Mouse (Mus musculus) intestine, embryonic 16.5 days (tissue): ENCODE measurements around the gene Fbxo34. TPM values are rescaled to one million over a fixed set of nuclear protein-coding genes. Genes with fewer than 3 reads are reported as not detected.

Experiments used
- ATAC-seq: fragments of 200-750 bp; cut with Nextera tagmentation; 2 replicates; pipeline ENCODE4 v1.8.0; 2017; ENCODE audit warnings: moderate TSS enrichment, moderate library complexity
- H3K27ac ChIP-seq: fragments of 300-500 bp; sonication (generic); 2 replicates; pipeline ENCODE4 v1.5.1; 2014; ENCODE audit warnings: mild to moderate bottlenecking, low read length
- H3K27me3 ChIP-seq: fragments of 300-500 bp; sonication (generic); replicated peaks from 2 replicates; pipeline ENCODE4 v1.6.1; 2014; ENCODE audit warnings: low read length, control low read depth, mixed read lengths; ENCODE audit not compliant: control insufficient read depth, insufficient read depth
- H3K36me3 ChIP-seq: fragments of 300-500 bp; sonication (generic); 2 replicates; pipeline ENCODE4 v1.6.1; 2014; ENCODE audit warnings: low read length, control low read depth; ENCODE audit not compliant: control insufficient read depth, insufficient read depth
- H3K4me1 ChIP-seq: fragments of 300-500 bp; sonication (generic); 2 replicates; pipeline ENCODE4 v1.6.1; 2014; ENCODE audit warnings: low read length, control low read depth, mixed read lengths; ENCODE audit not compliant: control insufficient read depth, insufficient read depth
- H3K4me2 ChIP-seq: fragments of 300-500 bp; sonication (generic); 2 replicates; pipeline ENCODE4 v1.6.1; 2014; ENCODE audit warnings: low read depth, low read length, control low read depth
- H3K4me3 ChIP-seq: fragments of 300-500 bp; sonication (generic); 2 replicates; pipeline ENCODE4 v1.5.1; 2014; ENCODE audit warnings: mild to moderate bottlenecking, low read length
- H3K9ac ChIP-seq: fragments of 300-500 bp; sonication (generic); 2 replicates; pipeline ENCODE4 v1.6.1; 2014; ENCODE audit warnings: low read depth, low read length
- H3K9me3 ChIP-seq: fragments of 300-500 bp; sonication (generic); 2 replicates; pipeline ENCODE4 v1.6.1; 2016; ENCODE audit warnings: low read length, control low read depth; ENCODE audit not compliant: control insufficient read depth
- WGBS: fragments of 180-500 bp; shearing (Covaris S2); extraction: QIAGEN DNeasy Blood & Tissue Kit; methylation state at CpG from one replicate; pipeline ENCODE4 v1.1.7; 2014; 5-methylcytosine and 5-hydroxymethylcytosine counted together
- polyA plus RNA-seq: library from polyadenylated mRNA; unstranded; fragments of >200 nt; fragmentation: Nextera tagmentation; extraction: Ambion mirVana; gene quantifications from 2 replicates; pipeline ENCODE4 v1.2.1, GENCODE M21; 2015

Fbxo34 gene
- polyA plus RNA-seq, 1 experiment from 2014 or later: 20.4 TPM

DNA sequence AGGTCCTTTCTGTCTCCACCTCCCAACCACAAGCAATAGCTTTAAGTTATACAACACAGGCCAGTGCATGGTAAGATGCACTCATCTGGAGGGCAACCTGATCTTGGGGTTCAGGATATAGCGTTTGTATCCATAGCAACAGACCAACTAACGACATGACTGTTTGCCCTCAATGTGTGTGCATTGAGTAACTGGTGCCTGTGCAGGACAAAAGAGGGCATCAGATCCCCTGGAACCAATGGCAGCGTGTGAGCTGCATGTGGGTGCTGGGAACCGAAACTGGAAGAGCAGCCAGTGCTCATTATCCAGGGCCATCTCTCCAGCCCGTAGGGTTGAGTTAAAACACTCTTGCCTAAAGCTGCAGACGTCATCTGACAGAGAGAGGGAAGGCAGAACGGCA is 38.5 kb downstream of the Fbxo34 start:
- H3K4me1 ChIP-seq: peaks cover 11% of the 10 kb centered on the region; the same call in 1 of the 2 replicates
- no peak overlapping the region for H3K4me2 ChIP-seq
- ATAC-seq: peak; percentile 36; the same call in 1 of the 2 replicates
- H3K36me3 ChIP-seq: no peaks in the 10 kb centered on the region
- H3K27me3 ChIP-seq: no peaks in the 10 kb centered on the region
- no peak overlapping the region for H3K9ac ChIP-seq
- H3K27ac ChIP-seq: no peak overlapping the region
- no peak overlapping the region for H3K4me3 ChIP-seq
- 48% methylated on average over 7 of the region's 7 CpGs for WGBS
- H3K9me3 ChIP-seq: no peaks in the 10 kb centered on the region

- ATAC-seq: peak; percentile 62
Observed at GRCm38 (mm10) chr14:47489310-47490097, 39.3 kb downstream of the Fbxo34 start.

DNA sequence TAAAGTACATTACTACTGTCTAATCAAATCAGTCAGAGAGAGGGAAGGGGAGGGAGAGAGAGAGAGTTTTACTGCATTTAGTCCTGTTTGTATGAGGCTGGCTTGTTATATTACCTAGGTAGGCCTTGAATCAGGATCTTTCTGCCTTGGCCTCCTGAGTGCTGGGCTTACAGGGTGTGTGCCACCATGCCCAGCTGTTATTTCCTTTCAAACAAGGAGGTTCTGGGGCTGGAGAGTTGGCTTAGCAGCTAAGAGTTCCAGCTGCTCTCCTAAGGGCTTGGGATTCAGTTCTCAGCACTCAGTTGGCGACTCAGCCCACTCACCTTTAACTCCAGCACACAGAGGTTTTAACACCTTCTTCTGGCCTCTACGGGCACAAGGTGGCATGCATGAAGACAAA is 40.5 kb downstream of the Fbxo34 start:
- Histone ChIP-seq H3K4me1 (peaks cover 11% of the 10 kb centered on the region), H3K4me3 (no peak overlapping the region), H3K9me3 (no peaks in the 10 kb centered on the region), H3K27me3 (no peaks in the 10 kb centered on the region), H3K9ac (no peak overlapping the region), H3K4me2 (no peak overlapping the region), H3K27ac (no peak overlapping the region), H3K36me3 (no peaks in the 10 kb centered on the region)
- 94% methylated on average over 2 of the region's 2 CpGs for WGBS
- no peak for ATAC-seq

More at GRCm38 (mm10) chr14:47489310-47490097, 39.3 kb downstream of the Fbxo34 start:
- Histone ChIP-seq H3K27ac (0 out of 2 replicates have a peak overlapping the region, but pooled peaks have one; percentile 5), H3K9me3 (no peaks in the 10 kb centered on the region), H3K4me2 (no peak overlapping the region), H3K4me3 (no peak overlapping the region), H3K27me3 (no peaks in the 10 kb centered on the region), H3K4me1 (peaks cover 11% of the 10 kb centered on the region; the same call in 1 of the 2 replicates), H3K36me3 (no peaks in the 10 kb centered on the region), H3K9ac (no peak overlapping the region)
- WGBS: 23% methylated on average over 10 of the region's 10 CpGs

DNA sequence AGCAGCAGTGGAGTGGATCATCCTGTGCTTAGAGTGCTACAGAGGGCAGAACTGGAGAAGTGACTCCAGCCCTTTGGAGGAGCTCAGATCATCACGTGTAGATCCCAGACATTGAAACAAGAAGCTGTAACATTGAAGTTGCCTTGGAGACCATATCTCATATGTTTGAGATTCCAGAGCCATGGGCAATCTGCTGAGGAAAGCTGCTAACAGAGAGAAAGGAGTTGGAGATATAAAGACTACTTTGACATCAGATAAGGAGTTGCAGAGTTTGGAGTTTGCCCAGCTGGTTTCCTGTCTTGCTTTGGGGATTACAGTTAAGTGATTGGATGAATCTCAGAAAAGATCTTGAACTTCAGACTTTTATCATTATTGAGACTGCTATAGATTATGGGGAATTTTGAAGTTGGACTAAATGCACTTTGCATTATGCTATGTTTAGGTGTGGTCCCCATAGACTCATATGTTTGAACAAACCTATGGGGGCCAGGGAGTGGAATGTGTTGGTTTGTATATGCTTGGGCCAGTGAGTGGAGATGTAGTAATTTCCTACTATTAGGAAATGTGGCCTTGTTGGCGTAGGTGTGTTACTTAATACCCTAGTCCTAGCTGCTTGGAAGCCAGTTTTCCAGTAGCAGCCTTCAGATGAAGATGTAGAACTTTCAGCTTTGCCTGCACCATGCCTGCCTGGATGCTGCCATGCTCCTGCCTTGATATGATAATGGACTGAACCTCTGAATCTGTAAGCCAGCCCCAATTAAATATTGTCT is 43.6 kb downstream of the Fbxo34 start:
- WGBS: 81% methylated on average over 2 of the region's 2 CpGs
- Histone ChIP-seq H3K9me3 (no peaks in the 10 kb centered on the region), H3K4me1 (peaks cover 9% of the 10 kb centered on the region), H3K36me3 (no peaks in the 10 kb centered on the region), H3K4me2 (no peak overlapping the region), H3K9ac (no peak overlapping the region), H3K4me3 (no peak overlapping the region), H3K27ac (no peak overlapping the region), H3K27me3 (no peaks in the 10 kb centered on the region)
- ATAC-seq: peak; percentile 61

DNA sequence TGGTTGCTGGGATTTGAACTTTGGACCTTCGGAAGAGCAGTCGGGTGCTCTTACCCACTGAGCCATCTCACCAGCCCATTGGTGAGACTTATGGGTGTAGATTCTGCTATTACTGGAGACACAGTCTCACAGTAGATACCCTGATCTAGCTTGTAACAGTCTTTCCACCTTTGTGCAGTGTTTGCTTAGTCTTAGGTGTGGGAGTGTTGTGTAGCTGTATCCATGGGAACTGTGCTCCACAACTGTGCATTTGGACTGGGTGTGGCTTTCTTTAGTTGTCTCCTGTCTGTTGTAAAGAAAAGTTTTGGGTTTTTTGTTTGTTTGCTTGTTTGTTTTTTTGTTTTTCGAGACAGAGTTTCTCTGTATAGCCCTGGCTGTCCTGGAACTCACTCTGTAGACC is 45.7 kb downstream of the Fbxo34 start:
- no peak overlapping the region for H3K4me2 ChIP-seq
- no peaks in the 10 kb centered on the region; the same call in 1 of the 2 replicates for H3K4me1 ChIP-seq
- 92% methylated on average over 3 of the region's 3 CpGs for WGBS
- no peak overlapping the region for H3K9ac ChIP-seq
- H3K27ac ChIP-seq: no peak overlapping the region
- no peak overlapping the region for H3K4me3 ChIP-seq
- ATAC-seq: no peak
- no peaks in the 10 kb centered on the region for H3K27me3 ChIP-seq
- H3K9me3 ChIP-seq: no peaks in the 10 kb centered on the region
- H3K36me3 ChIP-seq: no peaks in the 10 kb centered on the region

GRCm38 (mm10) chr14:47497166-47497565 is 46.9 kb downstream of the Fbxo34 start:
- ATAC-seq: no peak
- H3K27me3 ChIP-seq: no peaks in the 10 kb centered on the region
- 72% methylated on average over 3 of the region's 3 CpGs for WGBS
- no peak overlapping the region for H3K4me2 ChIP-seq
- H3K4me1 ChIP-seq: no peaks in the 10 kb centered on the region; the same call in 1 of the 2 replicates
- H3K9me3 ChIP-seq: no peaks in the 10 kb centered on the region
- no peak overlapping the region for H3K4me3 ChIP-seq
- no peak overlapping the region for H3K27ac ChIP-seq
- no peak overlapping the region for H3K9ac ChIP-seq
- H3K36me3 ChIP-seq: no peaks in the 10 kb centered on the region

- H3K4me2 ChIP-seq: no peak overlapping the region
- no peak overlapping the region for H3K9ac ChIP-seq
- no peak overlapping the region for H3K27ac ChIP-seq
- H3K36me3 ChIP-seq: no peaks in the 10 kb centered on the region
- H3K9me3 ChIP-seq: no peaks in the 10 kb centered on the region
- ATAC-seq: no peak
- no peaks in the 10 kb centered on the region; the same call in 1 of the 2 replicates for H3K4me1 ChIP-seq
- H3K27me3 ChIP-seq: no peaks in the 10 kb centered on the region
- WGBS: 75% methylated on average over 5 of the region's 5 CpGs
- H3K4me3 ChIP-seq: no peak overlapping the region
Observed at GRCm38 (mm10) chr14:47498632-47499031, 48.4 kb downstream of the Fbxo34 start.

DNA sequence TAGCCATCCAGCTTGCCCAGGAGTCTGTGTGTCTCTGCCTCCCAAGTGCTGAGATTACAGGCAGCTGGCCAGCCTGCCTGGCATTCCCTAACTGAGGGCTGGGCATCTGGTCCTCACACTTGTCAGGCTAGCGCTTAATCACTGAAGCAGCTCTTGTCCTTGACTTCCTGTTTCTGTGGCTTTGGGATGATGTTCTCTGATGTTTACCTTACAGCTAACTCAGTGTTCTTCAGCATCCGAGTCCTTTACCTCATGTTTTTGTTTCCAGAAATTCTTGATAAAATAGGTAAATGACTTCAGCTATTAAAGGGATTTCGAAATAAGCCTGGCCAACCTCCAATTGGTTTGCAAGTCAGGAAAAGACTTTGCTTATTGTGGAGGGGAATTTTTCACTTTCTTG is 53.8 kb downstream of the Fbxo34 start:
- Histone ChIP-seq H3K9me3 (no peaks in the 10 kb centered on the region), H3K9ac (no peak overlapping the region), H3K4me2 (no peak overlapping the region), H3K4me3 (no peak overlapping the region), H3K36me3 (0 out of 2 replicates have a peak, but pooled peaks cover 4% of the 10 kb centered on the region), H3K27ac (no peak overlapping the region), H3K27me3 (no peaks in the 10 kb centered on the region), H3K4me1 (no peaks in the 10 kb centered on the region)
- no peak for ATAC-seq
- 75% methylated on average over 3 of the region's 3 CpGs for WGBS

- H3K4me2 ChIP-seq: no peak overlapping the region
- no peak overlapping the region for H3K9ac ChIP-seq
- WGBS: 93% methylated on average over 5 of the region's 5 CpGs
- H3K9me3 ChIP-seq: no peaks in the 10 kb centered on the region
- no peak overlapping the region for H3K4me3 ChIP-seq
- no peaks in the 10 kb centered on the region for H3K27me3 ChIP-seq
- peaks cover 4% of the 10 kb centered on the region for H3K4me1 ChIP-seq
- no peak for ATAC-seq
- H3K36me3 ChIP-seq: 0 out of 2 replicates have a peak, but pooled peaks cover 4% of the 10 kb centered on the region
- no peak overlapping the region for H3K27ac ChIP-seq
Observed at GRCm38 (mm10) chr14:47506676-47507075, 56.5 kb downstream of the Fbxo34 start.
